Mouse (Mus musculus) heart, embryonic 13.5 days (tissue): ENCODE measurements around the gene Eif3f. TPM values are rescaled to one million over a fixed set of nuclear protein-coding genes. Genes with fewer than 3 reads are reported as not detected.

Source experiments
- ATAC-seq: fragments of 200-750 bp; cut with Nextera tagmentation; 2 replicates; pipeline ENCODE4 v1.8.0; 2017; ENCODE audit warnings: moderate TSS enrichment; ENCODE audit not compliant: insufficient number of reproducible peaks, low FRiP score, low TSS enrichment; ENCODE audit errors: extremely low read depth
- H3K27ac ChIP-seq: fragments of 300-500 bp; sonication (generic); replicated peaks from 2 replicates; pipeline ENCODE4 v1.5.1; 2015; ENCODE audit warnings: moderate library complexity, mild to moderate bottlenecking, inconsistent platforms
- H3K27me3 ChIP-seq: fragments of 300-500 bp; sonication (generic); replicated peaks from 2 replicates; pipeline ENCODE4 v1.6.1; 2015; ENCODE audit warnings: mild to moderate bottlenecking, inconsistent platforms
- H3K36me3 ChIP-seq: fragments of 300-500 bp; sonication (generic); 2 replicates; pipeline ENCODE4 v1.6.1; 2015; ENCODE audit warnings: mild to moderate bottlenecking, inconsistent platforms
- H3K4me1 ChIP-seq: fragments of 300-500 bp; sonication (generic); 2 replicates; pipeline ENCODE4 v1.6.1; 2015; ENCODE audit warnings: inconsistent platforms
- H3K4me2 ChIP-seq: fragments of 300-500 bp; sonication (generic); 2 replicates; pipeline ENCODE4 v1.6.1; 2015; ENCODE audit warnings: inconsistent platforms, mild to moderate bottlenecking, moderate library complexity
- H3K4me3 ChIP-seq: fragments of 300-500 bp; sonication (generic); 2 replicates; pipeline ENCODE4 v1.5.1; 2015; ENCODE audit warnings: moderate library complexity, mild to moderate bottlenecking, inconsistent platforms
- H3K9ac ChIP-seq: fragments of 300-500 bp; sonication (generic); 2 replicates; pipeline ENCODE4 v1.6.1; 2015; ENCODE audit warnings: inconsistent platforms, mild to moderate bottlenecking, moderate library complexity
- H3K9me3 ChIP-seq: fragments of 300-500 bp; sonication (generic); 2 replicates; pipeline ENCODE4 v1.6.1; 2016; ENCODE audit warnings: inconsistent platforms
- WGBS: fragments of 180-500 bp; shearing (Covaris S2); methylation state at CpG from one replicate; pipeline ENCODE4 v1.1.7; 2015; ENCODE audit warnings: mixed read lengths; 5-methylcytosine and 5-hydroxymethylcytosine counted together
- polyA plus RNA-seq: library from polyadenylated mRNA; unstranded; fragments of >200 nt; fragmentation: Nextera tagmentation; extraction: Ambion mirVana; gene quantifications from 2 replicates; pipeline ENCODE4 v1.2.1, GENCODE M21; 2015

Gene Eif3f
- polyA plus RNA-seq, 1 experiment from 2014 or later: 54.0 TPM

- Histone ChIP-seq H3K4me2 (no peak overlapping the region), H3K36me3 (peaks cover 92% of the 10 kb centered on the region), H3K27ac (no peak overlapping the region), H3K4me3 (no peak overlapping the region), H3K27me3 (no peaks in the 10 kb centered on the region), H3K9ac (no peak overlapping the region), H3K4me1 (peaks cover 1% of the 10 kb centered on the region; the same call in 1 of the 2 replicates), H3K9me3 (no peaks in the 10 kb centered on the region)
- WGBS: 86% methylated on average over 9 of the region's 9 CpGs
- no peak for ATAC-seq
These were observed 7.2 kb downstream of the Eif3f start for GRCm38 (mm10) chr7:108941466-108941865.

DNA sequence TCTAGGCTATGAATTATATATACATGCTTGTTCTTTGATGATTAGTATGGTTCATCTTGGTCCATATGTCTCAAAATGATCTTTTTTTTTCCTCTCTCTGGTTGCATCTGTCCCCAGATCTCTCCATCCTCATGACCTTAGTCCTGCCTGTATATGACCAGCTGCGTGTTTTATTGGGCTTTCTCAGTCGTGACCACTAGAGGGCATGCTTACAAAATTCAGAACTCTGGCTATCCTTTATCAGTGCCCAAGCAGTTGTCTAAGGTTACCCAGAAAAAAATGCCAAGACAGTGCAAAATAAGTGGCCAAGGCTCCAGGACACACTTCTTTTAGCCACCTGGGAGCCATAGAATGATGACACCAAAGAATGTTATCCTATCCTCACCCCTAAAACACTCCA, 9.8 kb downstream of the Eif3f start:
- peaks cover 12% of the 10 kb centered on the region for H3K27me3 ChIP-seq
- H3K4me2 ChIP-seq: no peak overlapping the region
- no peak for ATAC-seq
- WGBS: 1% methylated on average over 2 of the region's 2 CpGs
- no peak overlapping the region for H3K9ac ChIP-seq
- no peaks in the 10 kb centered on the region for H3K9me3 ChIP-seq
- H3K27ac ChIP-seq: no peak overlapping the region
- no peaks in the 10 kb centered on the region for H3K4me1 ChIP-seq
- H3K4me3 ChIP-seq: no peak overlapping the region
- peaks cover 69% of the 10 kb centered on the region for H3K36me3 ChIP-seq

GRCm38 (mm10) chr7:108948611-108949010, 14.4 kb downstream of the Eif3f start:
- H3K27ac ChIP-seq: no peak overlapping the region
- no peaks in the 10 kb centered on the region for H3K9me3 ChIP-seq
- H3K36me3 ChIP-seq: peaks cover 24% of the 10 kb centered on the region
- H3K9ac ChIP-seq: no peak overlapping the region
- H3K27me3 ChIP-seq: peaks cover 59% of the 10 kb centered on the region
- H3K4me1 ChIP-seq: peaks cover 13% of the 10 kb centered on the region
- no peak overlapping the region for H3K4me2 ChIP-seq
- H3K4me3 ChIP-seq: no peak overlapping the region
- ATAC-seq: no peak

- peaks cover 65% of the 10 kb centered on the region for H3K27me3 ChIP-seq
- no peak for ATAC-seq
- WGBS: 37% methylated on average over 2 of the region's 2 CpGs
These were observed 15.1 kb downstream of the Eif3f start for GRCm38 (mm10) chr7:108949301-108949700.

GRCm38 (mm10) chr7:108950312-108950761, 16.1 kb downstream of the Eif3f start, which contains the start of gene Tub:
Tub (plus strand) TSS chr7:108950338.
- no peak within 1 kb of the TSS for H3K27ac ChIP-seq
- peak within 1 kb of the TSS; percentile 63 for H3K9ac ChIP-seq
- peaks cover 13% of the 10 kb centered on the region for H3K4me1 ChIP-seq
- H3K36me3 ChIP-seq: peaks cover 10% of the 10 kb centered on the region
- H3K4me3 ChIP-seq: peak within 1 kb of the TSS; percentile 55
- WGBS: 2% methylated on average over 39 of the region's 44 CpGs
- no peaks in the 10 kb centered on the region for H3K9me3 ChIP-seq
- H3K27me3 ChIP-seq: peaks cover 65% of the 10 kb centered on the region
- H3K4me2 ChIP-seq: peak within 1 kb of the TSS; percentile 78
- ATAC-seq: no peak

More at GRCm38 (mm10) chr7:108949301-108949700, 15.1 kb downstream of the Eif3f start:
- Histone ChIP-seq H3K4me1 (peaks cover 13% of the 10 kb centered on the region), H3K9ac (no peak overlapping the region), H3K36me3 (peaks cover 18% of the 10 kb centered on the region), H3K27ac (no peak overlapping the region), H3K9me3 (no peaks in the 10 kb centered on the region), H3K4me2 (no peak overlapping the region), H3K4me3 (no peak overlapping the region)

- Histone ChIP-seq H3K4me3 (peak overlapping the region; percentile 55), H3K9ac (peak overlapping the region; percentile 63), H3K4me1 (peaks cover 13% of the 10 kb centered on the region), H3K4me2 (peak overlapping the region; percentile 78), H3K27me3 (peaks cover 65% of the 10 kb centered on the region), H3K27ac (no peak overlapping the region), H3K36me3 (peaks cover 5% of the 10 kb centered on the region), H3K9me3 (no peaks in the 10 kb centered on the region)
- ATAC-seq: no peak
- 2% methylated on average over 52 of the region's 52 CpGs for WGBS
These were observed 16.6 kb downstream of the Eif3f start for GRCm38 (mm10) chr7:108950762-108951331.

DNA sequence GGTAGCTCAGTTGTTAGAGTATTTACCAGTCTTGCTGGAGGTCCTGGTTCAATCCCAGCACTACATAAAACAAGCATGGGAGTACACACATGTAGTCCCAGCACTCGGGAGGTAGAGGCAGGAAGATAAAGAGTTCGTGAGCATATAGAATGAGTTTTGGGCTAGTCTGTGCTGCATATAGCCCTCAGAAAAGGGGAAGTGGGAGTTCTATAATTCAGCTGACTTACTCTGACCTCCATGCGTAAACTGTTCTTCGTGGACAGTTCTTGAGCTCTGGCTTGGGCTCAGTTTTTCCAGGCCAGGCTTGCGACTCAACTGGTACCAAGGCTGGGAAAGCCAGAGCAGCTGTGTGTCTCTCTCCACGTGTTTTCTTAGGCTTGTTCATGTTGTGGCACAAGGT, 18.6 kb downstream of the Eif3f start:
- no peaks in the 10 kb centered on the region for H3K9me3 ChIP-seq
- no peak overlapping the region for H3K4me2 ChIP-seq
- WGBS: 69% methylated on average over 6 of the region's 6 CpGs
- H3K9ac ChIP-seq: no peak overlapping the region
- ATAC-seq: no peak
- no peaks in the 10 kb centered on the region for H3K36me3 ChIP-seq
- no peak overlapping the region for H3K27ac ChIP-seq
- peaks cover 75% of the 10 kb centered on the region for H3K27me3 ChIP-seq
- no peak overlapping the region for H3K4me3 ChIP-seq
- H3K4me1 ChIP-seq: peaks cover 13% of the 10 kb centered on the region

DNA sequence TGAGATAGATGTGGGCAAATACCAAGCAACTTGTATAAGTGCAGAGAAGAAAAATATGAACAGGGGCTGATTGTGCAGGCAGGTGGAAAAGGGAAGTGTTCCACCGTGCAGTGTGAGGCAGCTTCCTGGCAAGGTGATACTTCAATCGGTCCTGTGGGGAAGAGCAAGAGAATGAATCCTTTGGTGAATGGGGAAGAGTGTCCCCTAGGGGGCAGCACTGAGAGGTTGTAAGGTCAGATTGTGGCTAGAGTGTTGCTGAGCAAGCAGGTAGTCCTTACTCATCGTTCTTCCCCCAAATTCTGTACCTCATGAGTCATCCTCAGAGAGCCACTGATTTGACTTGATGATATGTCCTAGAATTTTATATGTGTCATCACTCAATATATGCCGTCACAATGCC, 20.0 kb downstream of the Eif3f start:
- no peak overlapping the region for H3K4me2 ChIP-seq
- H3K9ac ChIP-seq: no peak overlapping the region
- ATAC-seq: no peak
- no peak overlapping the region for H3K4me3 ChIP-seq
- no peaks in the 10 kb centered on the region for H3K9me3 ChIP-seq
- no peaks in the 10 kb centered on the region for H3K36me3 ChIP-seq
- H3K27me3 ChIP-seq: peaks cover 62% of the 10 kb centered on the region
- peaks cover 13% of the 10 kb centered on the region for H3K4me1 ChIP-seq
- H3K27ac ChIP-seq: no peak overlapping the region
- 47% methylated on average over 4 of the region's 4 CpGs for WGBS

DNA sequence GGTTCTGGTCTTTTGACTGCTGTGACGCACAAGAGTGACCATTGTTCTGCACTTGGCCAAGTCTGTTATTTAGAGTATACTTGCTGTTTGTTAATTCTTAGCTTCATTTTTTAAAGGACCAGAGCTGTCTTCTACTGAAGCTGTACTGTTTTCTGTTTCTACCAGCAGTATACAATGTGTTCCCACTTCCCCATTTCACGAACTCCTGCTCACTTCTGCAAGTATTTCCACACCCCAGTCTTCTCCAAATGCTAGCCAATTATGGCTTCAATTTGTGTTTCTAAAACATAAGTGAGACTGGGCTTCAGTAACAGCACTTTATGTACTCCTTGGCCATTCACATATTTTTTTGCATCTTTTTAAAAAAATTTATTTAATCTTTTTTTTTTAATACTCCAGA, 23.5 kb downstream of the Eif3f start:
- no peaks in the 10 kb centered on the region for H3K4me1 ChIP-seq
- H3K27me3 ChIP-seq: peaks cover 26% of the 10 kb centered on the region
- no peaks in the 10 kb centered on the region for H3K36me3 ChIP-seq
- WGBS: 53% methylated on average over 2 of the region's 2 CpGs
- H3K4me3 ChIP-seq: no peak overlapping the region
- H3K4me2 ChIP-seq: no peak overlapping the region
- H3K9ac ChIP-seq: no peak overlapping the region
- no peak overlapping the region for H3K27ac ChIP-seq
- no peaks in the 10 kb centered on the region for H3K9me3 ChIP-seq
- no peak for ATAC-seq

DNA sequence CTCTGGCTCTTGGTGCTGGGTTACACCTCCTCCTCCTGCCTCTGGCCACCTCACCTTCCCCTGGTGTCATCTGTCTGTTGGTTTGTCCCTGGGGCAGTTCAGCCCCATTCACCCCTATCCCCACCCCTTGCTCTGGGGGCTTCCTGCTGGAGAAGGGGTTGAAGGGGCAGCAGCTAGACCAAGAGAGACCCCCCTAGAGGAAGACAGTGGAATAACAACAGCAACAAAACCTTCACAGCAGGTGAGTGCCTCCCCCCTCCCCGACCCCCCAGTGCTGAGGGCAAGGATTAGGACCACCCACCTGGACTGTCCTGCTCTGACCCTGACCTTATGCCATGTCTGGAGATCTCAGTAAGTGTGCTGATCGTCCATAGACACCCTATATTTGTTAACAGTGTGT, 31.8 kb downstream of the Eif3f start:
- no peak overlapping the region for H3K4me2 ChIP-seq
- H3K9ac ChIP-seq: no peak overlapping the region
- 23% methylated on average over 2 of the region's 2 CpGs for WGBS
- no peak overlapping the region for H3K4me3 ChIP-seq
- no peak overlapping the region for H3K27ac ChIP-seq
- no peaks in the 10 kb centered on the region for H3K36me3 ChIP-seq
- H3K4me1 ChIP-seq: no peaks in the 10 kb centered on the region
- ATAC-seq: no peak
- peaks cover 35% of the 10 kb centered on the region for H3K27me3 ChIP-seq
- no peaks in the 10 kb centered on the region for H3K9me3 ChIP-seq

DNA sequence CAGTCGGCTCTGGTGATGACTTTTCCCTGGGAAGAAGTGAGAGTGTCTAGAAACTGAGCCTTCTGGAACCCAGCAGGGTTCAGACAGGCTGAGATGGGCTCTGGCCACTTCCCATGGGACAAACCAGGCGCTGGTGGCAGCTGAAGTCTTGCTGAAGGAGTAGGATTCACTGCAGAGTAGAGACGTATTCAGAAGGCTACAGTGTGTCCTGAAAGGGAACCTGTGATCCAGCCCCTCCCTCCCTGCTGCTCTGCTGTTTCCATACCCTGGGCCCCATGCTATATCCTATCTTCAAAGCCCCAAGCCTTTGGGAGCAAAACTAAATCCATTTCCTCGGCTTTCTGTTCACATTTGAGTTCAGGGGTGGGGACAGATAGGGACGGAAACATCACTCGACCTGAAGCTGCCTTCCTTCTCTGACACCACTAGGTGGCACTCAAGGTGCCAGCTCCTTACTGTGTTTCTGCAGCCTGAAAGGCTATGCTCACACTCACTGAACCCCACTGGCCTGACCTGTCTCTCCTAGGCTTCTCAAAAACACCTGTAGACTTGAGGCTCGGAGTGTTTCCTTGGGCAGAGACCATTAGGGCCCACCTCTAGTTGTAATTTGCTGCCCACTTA, 32.6 kb downstream of the Eif3f start:
- Histone ChIP-seq H3K4me3 (no peak overlapping the region), H3K27ac (no peak overlapping the region), H3K27me3 (peaks cover 35% of the 10 kb centered on the region), H3K9ac (no peak overlapping the region), H3K4me1 (no peaks in the 10 kb centered on the region), H3K4me2 (no peak overlapping the region), H3K9me3 (no peaks in the 10 kb centered on the region), H3K36me3 (no peaks in the 10 kb centered on the region)
- no peak for ATAC-seq
- WGBS: 25% methylated on average over 7 of the region's 7 CpGs

DNA sequence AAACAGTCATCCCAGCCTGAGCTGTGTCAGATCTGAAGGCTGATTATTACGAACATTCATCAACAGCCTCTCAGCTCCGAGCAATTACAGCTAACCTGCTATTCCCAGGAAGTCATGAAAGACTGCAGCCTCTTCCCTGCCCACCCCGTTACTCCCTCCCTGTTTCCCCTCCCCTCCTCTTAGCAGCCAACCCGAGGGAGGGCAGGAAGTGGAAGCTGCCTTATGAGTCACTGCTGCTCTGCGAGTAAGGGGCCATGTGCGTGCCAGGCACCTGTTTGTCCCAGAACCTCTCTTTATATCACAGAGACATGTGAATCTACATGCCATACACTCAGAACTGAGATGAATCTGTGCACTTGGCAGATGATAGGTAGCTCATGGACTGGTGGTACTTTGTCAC, 34.0 kb downstream of the Eif3f start:
- Histone ChIP-seq H3K4me2 (no peak overlapping the region), H3K27me3 (peaks cover 35% of the 10 kb centered on the region), H3K36me3 (no peaks in the 10 kb centered on the region), H3K27ac (no peak overlapping the region), H3K9me3 (no peaks in the 10 kb centered on the region), H3K4me3 (no peak overlapping the region), H3K9ac (no peak overlapping the region), H3K4me1 (no peaks in the 10 kb centered on the region)
- WGBS: 33% methylated on average over 6 of the region's 6 CpGs
- ATAC-seq: no peak
